Mouse (Mus musculus): Measurements from ENCODE around the gene Olfr1223. TPM values are rescaled to one million over a fixed set of nuclear protein-coding genes. Genes with fewer than 3 reads are reported as not detected.

Olfr1223 gene
- polyA plus RNA-seq, 1 experiment from 2014 or later = not detected

Other genes starting within 250 kb of the Olfr1223 start
- gene Olfr1208, start 249.2 kb downstream of the Olfr1223 start, polyA plus RNA-seq (2016; fragmentation: Nextera tagmentation; extraction: Ambion mirVana) = not detected in 2 replicates
- not detected in 2 replicates for gene Olfr1209, start 236.4 kb downstream of the Olfr1223 start, polyA plus RNA-seq (2016; fragmentation: Nextera tagmentation; extraction: Ambion mirVana)
- gene Olfr1211, start 213.4 kb downstream of the Olfr1223 start, polyA plus RNA-seq (2016; fragmentation: Nextera tagmentation; extraction: Ambion mirVana) = not detected in 2 replicates
- not detected in 2 replicates for gene Olfr1212, start 197.6 kb downstream of the Olfr1223 start, polyA plus RNA-seq (2016; fragmentation: Nextera tagmentation; extraction: Ambion mirVana)
- not detected in 2 replicates for gene Gm13762, start 171.3 kb downstream of the Olfr1223 start, polyA plus RNA-seq (2016; fragmentation: Nextera tagmentation; extraction: Ambion mirVana)
- not detected in 2 replicates for gene Olfr1214, start 158.9 kb downstream of the Olfr1223 start, polyA plus RNA-seq (2016; fragmentation: Nextera tagmentation; extraction: Ambion mirVana)
- gene Olfr1215, start 144.6 kb downstream of the Olfr1223 start, polyA plus RNA-seq (2016; fragmentation: Nextera tagmentation; extraction: Ambion mirVana) = not detected in 2 replicates
- not detected in 2 replicates for gene Olfr1216, start 133.2 kb downstream of the Olfr1223 start, polyA plus RNA-seq (2016; fragmentation: Nextera tagmentation; extraction: Ambion mirVana)
- not detected in 2 replicates for gene Olfr1217, start 119.5 kb downstream of the Olfr1223 start, polyA plus RNA-seq (2016; fragmentation: Nextera tagmentation; extraction: Ambion mirVana)
- not detected in 2 replicates for gene Olfr1218, start 90.4 kb downstream of the Olfr1223 start, polyA plus RNA-seq (2016; fragmentation: Nextera tagmentation; extraction: Ambion mirVana)
- not detected in 2 replicates for gene Olfr1219, start 68.0 kb downstream of the Olfr1223 start, polyA plus RNA-seq (2016; fragmentation: Nextera tagmentation; extraction: Ambion mirVana)
- gene Olfr1220, start 44.7 kb downstream of the Olfr1223 start, polyA plus RNA-seq (2016; fragmentation: Nextera tagmentation; extraction: Ambion mirVana) = not detected in 2 replicates
- gene Olfr1221, start 34.3 kb downstream of the Olfr1223 start, polyA plus RNA-seq (2016; fragmentation: Nextera tagmentation; extraction: Ambion mirVana) = not detected in 2 replicates
- not detected in 2 replicates for gene Olfr1222, start 18.5 kb downstream of the Olfr1223 start, polyA plus RNA-seq (2016; fragmentation: Nextera tagmentation; extraction: Ambion mirVana)
- gene Olfr1224-ps1, start 12.5 kb upstream of the Olfr1223 start, polyA plus RNA-seq (2016; fragmentation: Nextera tagmentation; extraction: Ambion mirVana) = not detected in 2 replicates
- not detected in 2 replicates for gene Olfr1225, start 23.1 kb upstream of the Olfr1223 start, polyA plus RNA-seq (2016; fragmentation: Nextera tagmentation; extraction: Ambion mirVana)
- not detected in 2 replicates for gene Olfr1226, start 48.5 kb upstream of the Olfr1223 start, polyA plus RNA-seq (2016; fragmentation: Nextera tagmentation; extraction: Ambion mirVana)
- gene Olfr1228, start 102.5 kb upstream of the Olfr1223 start, polyA plus RNA-seq (2016; fragmentation: Nextera tagmentation; extraction: Ambion mirVana) = not detected in 2 replicates
- not detected in 2 replicates for gene Olfr1229, start 136.5 kb upstream of the Olfr1223 start, polyA plus RNA-seq (2016; fragmentation: Nextera tagmentation; extraction: Ambion mirVana)
- gene Olfr1230, start 145.7 kb upstream of the Olfr1223 start, polyA plus RNA-seq (2016; fragmentation: Nextera tagmentation; extraction: Ambion mirVana) = not detected in 2 replicates
- not detected in 2 replicates for gene Olfr1231, start 155.5 kb upstream of the Olfr1223 start, polyA plus RNA-seq (2016; fragmentation: Nextera tagmentation; extraction: Ambion mirVana)
- gene Olfr1232, start 178.1 kb upstream of the Olfr1223 start, polyA plus RNA-seq (2016; fragmentation: Nextera tagmentation; extraction: Ambion mirVana) = not detected in 2 replicates
- gene Olfr1233, start 190.8 kb upstream of the Olfr1223 start, polyA plus RNA-seq (2016; fragmentation: Nextera tagmentation; extraction: Ambion mirVana) = not detected in 2 replicates
- gene Olfr1234, start 213.3 kb upstream of the Olfr1223 start, polyA plus RNA-seq (2016; fragmentation: Nextera tagmentation; extraction: Ambion mirVana) = not detected in 2 replicates

Data from hindbrain, embryonic 12.5 days (tissue).